Mouse (Mus musculus) forebrain, embryonic 12.5 days (tissue): ENCODE results near the gene Hipk1. TPM values are rescaled to one million over a fixed set of nuclear protein-coding genes. Genes with fewer than 3 reads are reported as not detected.

Source experiments
- ATAC-seq: fragments of 200-750 bp; cut with Nextera tagmentation; 2 replicates; pipeline ENCODE4 v1.8.0; 2017; ENCODE audit warnings: moderate TSS enrichment; ENCODE audit not compliant: low FRiP score
- H3K27ac ChIP-seq: fragments of 300-500 bp; sonication (generic); 2 replicates; pipeline ENCODE4 v1.5.1; 2016; ENCODE audit warnings: mild to moderate bottlenecking
- H3K27me3 ChIP-seq: fragments of 300-500 bp; sonication (generic); 2 replicates; pipeline ENCODE4 v1.6.1; 2016; ENCODE audit warnings: mild to moderate bottlenecking
- H3K36me3 ChIP-seq: fragments of 300-500 bp; sonication (generic); replicated peaks from 2 replicates; pipeline ENCODE4 v1.6.1; 2016; ENCODE audit warnings: mild to moderate bottlenecking
- H3K4me1 ChIP-seq: fragments of 300-500 bp; sonication (generic); 2 replicates; pipeline ENCODE4 v1.6.1; 2016
- H3K4me2 ChIP-seq: fragments of 300-500 bp; sonication (generic); 2 replicates; pipeline ENCODE4 v1.6.1; 2016; ENCODE audit warnings: mild to moderate bottlenecking, moderate library complexity
- H3K4me3 ChIP-seq: fragments of 300-500 bp; sonication (generic); replicated peaks from 2 replicates; pipeline ENCODE4 v1.5.1; 2016; ENCODE audit warnings: mild to moderate bottlenecking
- H3K9ac ChIP-seq: fragments of 300-500 bp; sonication (generic); 2 replicates; pipeline ENCODE4 v1.6.1; 2016; ENCODE audit warnings: mild to moderate bottlenecking
- H3K9me3 ChIP-seq: fragments of 300-500 bp; sonication (generic); 2 replicates; pipeline ENCODE4 v1.6.1; 2016
- WGBS: fragments of 180-500 bp; shearing (Covaris S2); methylation state at CpG from one replicate; pipeline ENCODE4 v1.1.7; 2016; 5-methylcytosine and 5-hydroxymethylcytosine counted together
- polyA plus RNA-seq: library from polyadenylated mRNA; unstranded; fragments of >200 nt; fragmentation: Nextera tagmentation; extraction: Ambion mirVana; gene quantifications from 2 replicates; pipeline ENCODE4 v1.2.1, GENCODE M21; 2016

Hipk1 gene
- polyA plus RNA-seq, 1 experiment from 2014 or later, result 18.5 TPM

DNA sequence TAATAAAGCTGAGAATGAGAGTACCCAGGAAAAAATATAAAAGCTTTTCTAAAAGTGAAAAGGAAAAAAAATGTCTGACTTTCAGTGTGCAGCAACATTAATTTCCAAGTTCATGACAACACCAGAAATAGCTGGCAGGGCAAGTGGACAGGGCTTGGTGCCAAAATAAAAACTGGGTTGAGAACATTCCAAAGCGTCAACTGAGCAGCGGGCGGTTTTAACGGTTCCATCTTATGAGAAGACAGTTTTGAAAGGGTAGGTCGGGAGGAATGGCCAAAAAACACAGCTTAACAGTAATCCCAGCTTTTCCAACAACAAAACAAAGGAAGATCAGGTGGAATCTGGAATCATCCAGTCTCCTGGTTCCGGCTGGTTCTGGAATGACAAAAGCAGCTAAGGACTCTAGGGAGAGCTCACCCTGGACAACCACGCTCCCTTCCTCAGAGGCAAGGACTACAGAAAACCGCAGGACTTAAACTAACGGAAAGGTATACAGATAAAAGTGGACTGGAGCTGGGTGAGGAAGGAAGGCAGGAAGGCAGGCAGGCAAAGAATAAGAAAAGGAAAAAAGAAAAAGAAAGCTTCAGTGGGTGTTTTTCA, 19.7 kb downstream of the Hipk1 start:
- 87% methylated on average over 9 of the region's 9 CpGs for WGBS
- Histone ChIP-seq H3K4me2 (no peak overlapping the region), H3K27ac (no peak overlapping the region), H3K4me3 (no peak overlapping the region), H3K27me3 (no peaks in the 10 kb centered on the region), H3K9ac (no peak overlapping the region), H3K9me3 (no peaks in the 10 kb centered on the region), H3K4me1 (no peaks in the 10 kb centered on the region), H3K36me3 (peaks cover 25% of the 10 kb centered on the region)
- ATAC-seq, result no peak

DNA sequence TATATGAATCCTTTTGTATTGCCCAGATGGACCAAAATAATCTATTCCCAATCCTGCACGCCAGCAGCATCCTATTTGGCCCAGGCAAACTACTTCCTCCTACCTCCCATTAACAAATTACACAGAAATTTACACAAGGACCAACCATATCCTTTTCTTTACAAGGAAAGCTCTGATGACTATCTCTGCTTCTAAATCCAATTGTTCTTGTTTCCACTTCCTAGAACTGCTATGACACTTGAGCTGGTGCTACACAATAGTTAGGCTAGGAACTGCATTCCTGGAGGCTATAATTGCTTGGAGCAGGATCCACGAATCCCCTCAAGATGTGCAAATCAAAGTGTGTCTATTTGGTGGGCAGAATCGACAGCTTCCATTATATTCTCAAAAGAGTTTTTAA, 24.6 kb downstream of the Hipk1 start:
- peaks cover 29% of the 10 kb centered on the region for H3K36me3 ChIP-seq
- H3K9ac ChIP-seq, result no peak overlapping the region
- no peak overlapping the region for H3K27ac ChIP-seq
- no peaks in the 10 kb centered on the region for H3K4me1 ChIP-seq
- no peaks in the 10 kb centered on the region for H3K9me3 ChIP-seq
- H3K4me2 ChIP-seq, result no peak overlapping the region
- 68% methylated on average over 3 of the region's 3 CpGs for WGBS
- ATAC-seq, result no peak
- H3K4me3 ChIP-seq, result no peak overlapping the region
- no peaks in the 10 kb centered on the region for H3K27me3 ChIP-seq

DNA sequence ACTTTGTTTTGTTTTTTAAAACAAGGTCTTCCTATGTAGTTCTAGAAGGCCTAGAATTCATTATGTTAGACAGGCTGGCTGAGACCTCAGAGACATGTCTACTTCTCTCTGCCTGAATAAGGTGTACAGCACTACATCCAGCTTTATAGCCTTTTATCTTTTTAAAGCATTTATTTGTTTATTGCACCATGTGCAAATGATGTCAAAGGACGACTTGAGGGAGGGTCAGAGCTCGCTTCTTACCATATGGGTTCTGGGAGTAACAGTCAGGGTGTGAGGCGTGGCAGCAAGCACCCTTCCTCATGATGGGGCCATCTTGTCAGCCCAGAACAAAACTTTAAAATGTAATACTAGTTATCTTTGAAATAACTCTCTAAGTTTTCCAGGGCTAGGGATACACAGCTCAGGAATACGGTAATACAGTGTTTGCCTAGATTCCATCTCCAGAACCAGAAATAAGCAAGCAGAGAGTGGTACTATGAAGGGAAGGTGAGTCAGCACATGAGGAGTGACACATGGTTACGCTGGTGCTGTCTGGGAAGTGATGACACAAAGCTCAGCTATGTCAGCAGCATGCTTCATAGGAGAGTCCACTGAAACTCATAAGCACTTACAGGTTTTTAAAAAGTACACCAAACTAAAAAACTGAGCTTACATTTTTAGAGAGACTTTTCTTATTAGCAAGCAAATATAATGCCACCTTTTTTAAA, 31.9 kb downstream of the Hipk1 start:
- Histone ChIP-seq H3K4me2 (no peak overlapping the region), H3K36me3 (peaks cover 68% of the 10 kb centered on the region), H3K27me3 (no peaks in the 10 kb centered on the region), H3K27ac (no peak overlapping the region), H3K4me3 (no peak overlapping the region), H3K4me1 (no peaks in the 10 kb centered on the region), H3K9ac (no peak overlapping the region), H3K9me3 (no peaks in the 10 kb centered on the region)
- ATAC-seq, result no peak
- 83% methylated on average over 5 of the region's 5 CpGs for WGBS

DNA sequence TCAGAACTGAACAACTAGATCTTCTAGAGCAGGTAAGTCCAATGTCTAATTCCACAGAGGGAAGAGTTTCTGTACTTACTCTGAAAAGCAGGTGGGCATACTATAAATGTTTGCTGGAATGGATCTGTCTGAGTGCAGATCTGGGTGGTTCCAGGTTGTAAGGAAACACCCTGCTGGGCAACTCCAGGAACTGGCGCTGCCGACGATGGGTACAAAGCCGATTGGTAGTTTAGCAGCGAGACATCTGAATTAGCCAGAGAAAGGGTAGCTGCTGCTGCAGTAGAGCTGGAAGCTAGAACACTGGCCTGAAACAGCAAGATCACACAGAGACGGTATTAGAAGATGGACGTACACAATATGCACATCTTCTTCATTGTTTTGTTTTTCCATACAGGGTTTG, 32.9 kb downstream of the Hipk1 start:
- Histone ChIP-seq H3K4me3 (no peak overlapping the region), H3K9me3 (no peaks in the 10 kb centered on the region), H3K27ac (no peak overlapping the region), H3K36me3 (peaks cover 76% of the 10 kb centered on the region), H3K4me1 (no peaks in the 10 kb centered on the region), H3K9ac (no peak overlapping the region), H3K4me2 (no peak overlapping the region), H3K27me3 (no peaks in the 10 kb centered on the region)
- 83% methylated on average over 7 of the region's 7 CpGs for WGBS
- no peak for ATAC-seq

DNA sequence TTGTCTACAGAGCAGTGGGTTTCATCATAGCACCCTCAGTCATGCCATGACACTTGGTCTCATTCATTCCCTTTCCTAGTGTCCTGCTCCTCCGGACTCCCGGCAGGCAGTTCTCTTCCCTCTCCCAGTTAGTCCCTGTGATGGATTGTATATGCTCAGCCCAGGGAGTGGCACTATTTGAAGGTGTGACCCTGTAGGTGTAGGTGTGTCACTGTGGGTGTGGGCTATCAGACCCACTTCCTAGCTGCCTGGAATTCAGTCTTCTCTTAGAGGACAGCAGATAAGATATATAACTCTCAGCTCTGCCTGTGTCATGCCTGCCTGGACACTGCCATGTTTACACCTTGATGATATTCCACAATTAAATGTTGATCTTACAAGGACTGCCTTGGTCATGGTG, 34.4 kb downstream of the Hipk1 start:
- no peak for ATAC-seq
- Histone ChIP-seq H3K9me3 (no peaks in the 10 kb centered on the region), H3K36me3 (peaks cover 75% of the 10 kb centered on the region), H3K9ac (no peak overlapping the region), H3K4me2 (no peak overlapping the region), H3K27ac (no peak overlapping the region), H3K27me3 (no peaks in the 10 kb centered on the region), H3K4me3 (no peak overlapping the region), H3K4me1 (no peaks in the 10 kb centered on the region)
- 91% methylated on average over 2 of the region's 2 CpGs for WGBS

DNA sequence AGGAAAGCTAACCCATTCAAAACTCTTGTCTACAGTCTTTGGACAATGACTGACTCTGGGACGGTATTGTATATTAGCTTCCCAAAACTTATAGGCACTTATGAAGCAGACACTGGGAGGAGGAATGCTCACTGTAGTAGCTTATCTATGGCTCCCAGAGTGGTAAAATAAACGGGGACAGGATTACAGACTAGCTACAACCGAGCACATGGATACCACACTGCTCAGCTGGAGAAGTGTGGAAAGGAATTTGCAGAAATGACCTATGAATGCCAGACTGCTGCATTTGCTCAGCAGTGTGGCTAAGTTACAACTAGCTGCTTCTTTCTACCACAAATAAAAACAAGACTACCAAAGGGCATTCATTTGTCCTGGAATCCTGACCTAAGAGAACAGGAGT, 36.0 kb downstream of the Hipk1 start:
- no peak for ATAC-seq
- peaks cover 69% of the 10 kb centered on the region for H3K36me3 ChIP-seq
- no peak overlapping the region for H3K4me3 ChIP-seq
- H3K27me3 ChIP-seq, result no peaks in the 10 kb centered on the region
- H3K9me3 ChIP-seq, result no peaks in the 10 kb centered on the region
- H3K9ac ChIP-seq, result no peak overlapping the region
- H3K27ac ChIP-seq, result no peak overlapping the region
- 84% methylated on average over 3 of the region's 3 CpGs for WGBS
- no peak overlapping the region for H3K4me2 ChIP-seq
- no peaks in the 10 kb centered on the region for H3K4me1 ChIP-seq

DNA sequence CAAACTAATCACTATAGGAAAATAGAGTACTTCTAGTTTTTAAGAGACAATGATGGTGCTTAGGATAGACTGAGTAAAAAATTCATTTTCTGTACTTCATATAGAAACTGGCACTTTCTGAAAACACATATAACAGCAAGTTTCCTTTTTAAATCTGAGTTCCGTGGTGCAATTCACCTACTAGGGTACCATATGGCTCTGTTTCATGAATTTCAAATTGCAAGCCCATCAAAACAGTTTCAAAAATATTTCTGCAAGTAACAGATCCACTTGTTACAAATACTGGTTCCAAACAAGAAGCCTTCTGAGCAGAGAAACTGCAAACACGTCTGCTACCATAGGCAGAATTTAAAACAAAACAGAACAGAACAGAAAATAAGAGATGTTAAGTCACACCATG, 39.8 kb downstream of the Hipk1 start:
- H3K9me3 ChIP-seq, result no peaks in the 10 kb centered on the region
- H3K36me3 ChIP-seq, result peaks cover 72% of the 10 kb centered on the region
- no peaks in the 10 kb centered on the region for H3K27me3 ChIP-seq
- H3K4me2 ChIP-seq, result no peak overlapping the region
- no peak overlapping the region for H3K9ac ChIP-seq
- ATAC-seq, result no peak
- no peaks in the 10 kb centered on the region for H3K4me1 ChIP-seq
- no peak overlapping the region for H3K4me3 ChIP-seq
- no peak overlapping the region for H3K27ac ChIP-seq
- WGBS, result 81% methylated on average over 2 of the region's 2 CpGs

DNA sequence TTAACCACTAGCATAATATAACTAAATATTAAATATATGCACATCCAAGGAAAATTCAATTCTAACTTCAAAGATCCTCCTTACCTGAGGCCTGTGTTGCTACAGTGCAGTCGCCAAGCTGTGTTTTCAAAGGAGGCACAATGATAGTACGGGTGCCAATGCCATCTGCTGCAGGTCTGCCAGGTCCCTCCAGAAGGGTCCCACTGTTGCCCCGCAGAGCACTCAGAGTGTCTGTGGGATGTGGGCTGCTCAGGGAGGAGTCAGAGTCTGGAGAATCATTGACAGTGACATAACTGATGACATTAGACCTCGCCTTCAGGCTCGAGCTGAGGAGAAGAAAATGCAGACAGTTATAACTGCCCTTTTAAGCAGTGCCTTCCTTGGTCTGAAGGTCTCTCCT, 44.7 kb downstream of the Hipk1 start:
- H3K27me3 ChIP-seq, result no peaks in the 10 kb centered on the region

DNA sequence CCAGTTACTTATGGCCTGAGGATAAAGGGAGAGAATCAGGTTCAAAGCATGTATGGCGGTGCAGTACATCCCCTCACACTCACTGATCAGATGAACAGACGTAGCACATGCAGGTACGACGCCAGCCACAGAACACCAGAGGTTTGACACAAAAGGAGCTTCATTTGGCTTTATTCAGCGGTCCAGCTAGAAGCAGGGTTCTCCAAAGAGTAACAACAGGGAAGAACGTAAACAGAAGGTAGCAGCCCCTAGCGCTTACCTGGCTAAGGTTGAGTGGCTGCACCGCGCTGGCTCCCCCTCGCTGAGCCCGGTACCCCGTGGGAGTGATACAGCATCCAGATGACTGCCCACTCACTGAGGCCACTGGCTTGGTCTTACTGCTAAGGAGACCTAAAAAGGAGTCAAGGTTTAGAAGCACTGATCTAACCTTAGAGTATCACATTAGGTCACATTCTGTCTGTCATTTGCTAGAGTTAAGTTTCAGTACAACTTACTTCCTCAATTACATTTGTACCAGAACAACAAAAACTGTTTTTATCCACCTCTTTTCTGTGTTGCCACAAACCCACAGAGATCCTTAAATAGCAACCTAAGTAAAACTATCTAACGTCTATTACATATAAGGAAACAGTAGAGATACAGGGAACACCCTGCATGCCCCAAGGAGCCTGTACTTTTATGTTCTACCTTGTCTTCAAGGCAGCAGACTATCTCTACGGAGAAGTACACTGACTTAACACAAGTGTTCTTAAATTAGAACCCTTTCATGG, 46.2 kb downstream of the Hipk1 start:
- peaks cover 74% of the 10 kb centered on the region for H3K36me3 ChIP-seq
- no peaks in the 10 kb centered on the region for H3K9me3 ChIP-seq
- 94% methylated on average over 14 of the region's 14 CpGs for WGBS
- H3K27me3 ChIP-seq, result no peaks in the 10 kb centered on the region
- no peak for ATAC-seq
- no peak overlapping the region for H3K4me3 ChIP-seq
- no peak overlapping the region for H3K4me2 ChIP-seq
- peaks cover 7% of the 10 kb centered on the region; the same call in 1 of the 2 replicates for H3K4me1 ChIP-seq
- H3K27ac ChIP-seq, result no peak overlapping the region
- no peak overlapping the region for H3K9ac ChIP-seq

More for the DNA sequence above, 44.7 kb downstream of the Hipk1 start:
- 95% methylated on average over 5 of the region's 5 CpGs for WGBS
- no peak for ATAC-seq
- no peak overlapping the region for H3K27ac ChIP-seq
- H3K4me3 ChIP-seq, result no peak overlapping the region
- no peak overlapping the region for H3K9ac ChIP-seq
- H3K9me3 ChIP-seq, result no peaks in the 10 kb centered on the region
- H3K4me1 ChIP-seq, result no peaks in the 10 kb centered on the region
- H3K4me2 ChIP-seq, result no peak overlapping the region
- peaks cover 80% of the 10 kb centered on the region for H3K36me3 ChIP-seq

DNA sequence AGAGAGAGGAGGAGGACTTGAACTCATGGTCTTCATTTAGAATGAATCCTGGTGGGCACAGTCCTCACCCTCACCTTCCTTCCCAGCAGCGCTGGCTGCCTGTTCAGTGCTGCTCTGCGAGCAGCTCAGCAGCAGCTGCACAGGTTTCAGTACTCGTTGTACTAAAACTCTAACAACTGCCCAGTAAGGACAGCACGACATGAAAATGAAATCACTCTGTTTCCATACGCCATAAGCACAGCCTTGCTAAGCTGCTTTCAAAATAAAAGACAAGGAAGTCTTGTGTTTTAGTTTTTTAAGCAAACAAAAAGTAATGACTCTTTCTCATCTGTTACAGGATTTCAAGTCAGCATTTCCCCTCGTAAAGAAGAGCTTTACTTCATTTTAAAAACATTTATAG, 48.2 kb downstream of the Hipk1 start:
- Histone ChIP-seq H3K36me3 (peaks cover 55% of the 10 kb centered on the region), H3K27ac (no peak overlapping the region), H3K27me3 (no peaks in the 10 kb centered on the region), H3K9me3 (no peaks in the 10 kb centered on the region), H3K4me2 (no peak overlapping the region), H3K4me3 (no peak overlapping the region), H3K9ac (no peak overlapping the region), H3K4me1 (peaks cover 10% of the 10 kb centered on the region)
- ATAC-seq, result no peak
- WGBS, result 87% methylated on average over 6 of the region's 6 CpGs

DNA sequence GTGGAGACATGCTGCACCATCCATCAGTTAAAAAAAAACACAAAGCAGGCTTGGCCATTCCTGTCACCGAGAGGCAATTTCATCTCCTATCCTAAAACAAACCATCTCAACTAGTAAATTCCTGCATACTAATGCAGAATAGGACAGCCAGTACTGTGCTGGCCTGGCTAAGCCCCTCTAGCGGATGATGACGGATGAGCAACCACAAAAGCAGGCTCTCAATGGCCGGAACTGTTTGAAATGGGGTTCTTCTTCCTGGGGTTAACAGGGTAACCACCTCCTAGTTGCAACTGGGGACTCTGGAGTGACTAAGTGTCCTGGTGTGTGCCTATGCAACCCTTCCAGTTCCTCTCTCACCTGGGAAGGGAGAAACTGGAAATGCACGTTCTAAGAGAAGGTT, 51.0 kb downstream of the Hipk1 start:
- Histone ChIP-seq H3K27me3 (peaks cover 6% of the 10 kb centered on the region), H3K4me2 (no peak overlapping the region), H3K36me3 (peaks cover 29% of the 10 kb centered on the region), H3K9me3 (no peaks in the 10 kb centered on the region), H3K4me3 (no peak overlapping the region), H3K4me1 (peaks cover 38% of the 10 kb centered on the region), H3K27ac (no peak overlapping the region), H3K9ac (no peak overlapping the region)
- ATAC-seq, result no peak
- 30% methylated on average over 5 of the region's 5 CpGs for WGBS

DNA sequence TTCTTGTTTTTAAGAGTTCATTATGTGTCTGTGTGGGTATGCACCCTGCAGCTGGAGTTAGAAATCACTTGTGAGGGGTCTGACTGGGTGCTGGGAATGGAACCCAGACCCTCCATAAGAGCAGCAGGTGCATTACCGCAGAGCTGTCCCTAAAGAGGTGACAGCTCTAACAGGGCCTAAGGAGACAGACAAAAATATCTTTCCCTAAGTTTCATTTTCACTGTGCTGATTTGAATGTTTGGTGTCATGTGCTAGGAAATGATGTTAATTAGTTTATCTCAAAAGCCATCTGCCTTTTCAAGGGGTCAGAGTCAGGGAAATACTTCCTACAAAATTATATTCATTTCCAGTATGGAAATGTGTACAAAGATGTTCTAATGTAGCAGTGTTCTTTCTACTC, 52.0 kb downstream of the Hipk1 start, which contains the start of gene Gm10964:
TSS of gene Gm10964 (plus strand) at position 38 of the 400 bp plus-strand sequence.
- no peak within 1 kb of the TSS for H3K9ac ChIP-seq
- no peak for ATAC-seq
- H3K4me1 ChIP-seq, result peaks cover 48% of the 10 kb centered on the region
- H3K4me2 ChIP-seq, result peak within 1 kb of the TSS; percentile 51
- peaks cover 6% of the 10 kb centered on the region for H3K27me3 ChIP-seq
- WGBS, result 91% methylated on average over 1 of the region's 1 CpGs
- H3K36me3 ChIP-seq, result peaks cover 19% of the 10 kb centered on the region
- H3K9me3 ChIP-seq, result no peaks in the 10 kb centered on the region
- peak within 1 kb of the TSS; percentile 19; the same call in 1 of the 2 replicates for H3K4me3 ChIP-seq
- H3K27ac ChIP-seq, result peak within 1 kb of the TSS; percentile 89
